Mouse (Mus musculus) megakaryocyte progenitor cell, adult 5-6 weeks (primary cell): Measurements from ENCODE around the gene Bcdin3d. TPM values are rescaled to one million over a fixed set of nuclear protein-coding genes. Genes with fewer than 3 reads are reported as not detected.
"Not testable (repeated sequence)": the region's sequence is repeated elsewhere in the genome, so short reads cannot be mapped to it uniquely, and the experiment has no call there.

Experiments
- ATAC-seq: replicated peaks from 2 replicates; pipeline ENCODE4 v1.8.0; 2016; ENCODE audit warnings: mild to moderate bottlenecking, moderate TSS enrichment, inconsistent platforms; ENCODE audit not compliant: poor library complexity
- total RNA-seq, 2 experiments: library from RNA; stranded (forward) in 1 of 2; stranded (reverse) in 1 of 2; fragments of 157-497, 149-512 nt in 1 of 2; fragments of 200-1000 nt in 1 of 2; gene quantifications; 2 replicates each; pipeline versions ENCODE4 v1.2.3 to v1.2.4; 2015 to 2017

The Bcdin3d gene
- total RNA-seq, 2 experiments from 2014 or later: 3.7 to 5.6 TPM

DNA sequence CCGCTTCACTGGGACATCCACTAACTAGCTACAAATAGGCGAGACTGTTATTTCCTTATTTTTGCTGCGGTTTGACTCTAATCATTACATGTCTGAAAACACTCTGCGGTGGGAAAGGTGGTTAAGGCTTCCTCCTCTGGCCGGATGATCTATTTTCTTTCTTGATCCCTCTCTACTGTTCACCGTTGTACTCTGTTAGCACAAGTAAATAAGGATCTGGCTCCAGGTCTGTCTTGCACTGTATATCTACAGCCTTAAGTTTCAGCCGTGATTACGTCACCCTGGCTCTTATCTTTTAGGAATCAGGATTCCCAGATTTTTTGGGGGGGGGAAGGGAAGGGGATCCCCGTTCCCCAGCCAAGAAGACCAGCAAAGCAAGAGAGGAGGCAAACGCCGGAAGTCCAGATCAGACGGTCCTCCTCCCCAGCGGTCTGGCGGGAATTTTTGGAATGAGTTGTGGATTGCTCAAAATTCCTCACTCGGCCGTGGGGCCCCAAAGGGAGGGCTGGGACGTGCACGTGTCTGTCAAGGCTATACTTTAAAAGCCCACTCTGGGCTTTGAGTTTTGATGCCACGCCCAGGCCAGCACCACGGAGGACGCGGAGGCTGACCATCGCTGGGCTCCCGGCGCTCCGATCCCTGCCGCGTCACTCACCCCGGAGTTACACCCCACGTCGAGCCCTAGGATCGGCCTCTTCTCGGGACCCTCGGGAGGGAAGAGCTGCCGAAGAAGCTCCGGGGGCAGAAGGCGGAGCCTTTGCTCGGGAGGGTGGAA lies 542 bp downstream of the Bcdin3d start:
- ATAC-seq: peak; percentile 45

DNA sequence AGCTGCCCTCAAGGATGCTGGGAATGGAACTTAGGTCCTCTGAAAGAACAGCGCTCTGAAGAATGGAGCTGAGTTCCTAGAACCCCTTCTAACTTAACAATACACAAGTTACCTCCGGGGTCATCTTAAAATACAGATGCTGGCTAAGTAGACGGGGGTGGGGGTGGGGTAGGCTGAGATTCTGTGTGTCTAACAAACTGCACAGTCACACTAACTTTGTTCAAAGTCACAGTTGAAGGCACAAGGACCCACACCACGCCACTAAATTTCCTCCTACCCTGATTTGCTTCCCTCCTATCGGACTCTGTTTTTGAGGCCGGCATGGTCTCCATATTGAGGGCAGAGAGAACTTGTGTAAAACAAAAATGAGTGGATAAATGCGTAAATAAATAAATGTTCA lies 1.6 kb downstream of the Bcdin3d start:
- no peak for ATAC-seq

DNA sequence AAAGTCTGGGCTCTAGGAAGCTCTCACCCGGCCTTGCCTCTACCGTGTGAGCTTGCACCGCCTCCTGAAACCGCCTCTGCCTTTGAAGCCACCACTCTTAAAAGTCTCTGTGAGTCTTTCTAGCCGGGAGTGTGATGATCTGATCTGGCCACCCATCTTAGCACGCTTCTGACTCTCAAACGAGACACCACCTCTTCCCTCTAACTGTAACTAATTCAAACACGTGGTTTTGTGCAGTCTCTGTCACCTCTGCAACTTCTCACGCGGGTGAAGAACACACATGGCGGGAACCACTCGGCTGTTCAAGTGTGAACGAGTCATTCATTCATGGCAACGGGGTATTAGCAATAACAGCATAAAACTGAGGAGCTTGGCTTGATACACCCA lies 2.9 kb downstream of the Bcdin3d start:
- no peak for ATAC-seq

- peak; percentile 24 for ATAC-seq
These were observed 3.4 kb downstream of the Bcdin3d start for GRCm38 (mm10) chr15:99470971-99471676.

GRCm38 (mm10) chr15:99470224-99470761 lies 4.2 kb downstream of the Bcdin3d start:
- ATAC-seq: no peak

- no peak for ATAC-seq
These were observed 4.8 kb downstream of the Bcdin3d start for GRCm38 (mm10) chr15:99469736-99470135.

GRCm38 (mm10) chr15:99469067-99469466 lies 5.5 kb downstream of the Bcdin3d start:
- peak; percentile 77 for ATAC-seq

- no peak for ATAC-seq
These were observed 11.3 kb downstream of the Bcdin3d start for GRCm38 (mm10) chr15:99463194-99463593.

GRCm38 (mm10) chr15:99457606-99458401 lies 16.7 kb downstream of the Bcdin3d start, which contains the start of gene Nckap5l:
Gene Nckap5l, minus strand, starts transcription at chr15:99457748.
- peak; percentile 98 for ATAC-seq

GRCm38 (mm10) chr15:99456963-99457605 lies 17.4 kb downstream of the Bcdin3d start:
- ATAC-seq: peak; percentile 12; the same call in 1 of the 2 replicates

DNA sequence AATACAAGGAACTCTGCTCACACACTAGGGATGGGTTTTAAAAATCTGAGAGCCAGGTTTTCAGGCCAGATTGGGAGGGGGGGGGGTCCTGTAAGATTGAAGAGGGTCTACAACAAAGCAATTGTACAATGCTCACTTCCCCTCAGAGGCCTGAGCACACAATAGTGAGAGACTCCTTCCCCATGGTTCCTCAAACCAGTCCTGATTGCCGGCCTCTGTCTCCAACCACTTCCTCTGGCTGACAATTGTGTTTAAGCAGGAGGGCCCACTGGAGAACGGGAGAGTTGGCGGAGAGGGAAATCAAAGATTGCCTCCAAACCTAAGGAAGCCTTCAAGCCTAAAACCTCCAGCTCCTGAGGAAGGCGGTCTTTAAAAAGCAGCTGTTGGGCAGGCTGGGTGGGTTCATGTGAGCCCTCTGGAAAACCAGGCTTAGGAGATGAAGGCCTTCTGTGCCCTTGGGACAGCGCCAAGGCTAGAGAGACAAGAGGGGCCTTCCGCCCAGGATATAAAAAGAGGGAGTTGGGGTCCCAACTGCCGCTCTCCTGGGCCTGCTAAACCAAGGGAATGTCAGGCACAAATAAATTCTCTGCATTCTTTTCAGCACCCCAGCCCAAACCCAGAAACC lies 18.1 kb downstream of the Bcdin3d start:
- ATAC-seq: peak; percentile 36

DNA sequence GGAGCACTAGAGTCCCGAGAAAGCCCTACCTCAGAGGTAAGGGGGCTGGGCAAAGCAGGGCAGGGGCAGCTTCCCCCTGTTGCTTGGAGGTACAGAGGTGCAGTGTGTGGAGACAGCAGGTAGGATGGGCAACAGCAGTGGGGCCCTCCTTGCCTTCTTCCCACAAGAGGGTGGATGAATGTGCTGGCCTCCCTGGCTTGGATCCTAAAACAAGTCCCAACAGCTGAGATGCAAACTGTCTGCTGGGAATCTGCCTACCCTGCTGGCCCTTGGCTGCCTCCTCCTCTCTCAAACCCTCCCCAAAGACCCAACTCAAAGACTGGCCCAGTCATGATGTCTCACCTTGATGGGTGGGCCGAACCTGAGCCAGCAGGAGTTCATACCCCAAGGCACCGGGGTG lies 19.1 kb downstream of the Bcdin3d start:
- ATAC-seq: no peak

DNA sequence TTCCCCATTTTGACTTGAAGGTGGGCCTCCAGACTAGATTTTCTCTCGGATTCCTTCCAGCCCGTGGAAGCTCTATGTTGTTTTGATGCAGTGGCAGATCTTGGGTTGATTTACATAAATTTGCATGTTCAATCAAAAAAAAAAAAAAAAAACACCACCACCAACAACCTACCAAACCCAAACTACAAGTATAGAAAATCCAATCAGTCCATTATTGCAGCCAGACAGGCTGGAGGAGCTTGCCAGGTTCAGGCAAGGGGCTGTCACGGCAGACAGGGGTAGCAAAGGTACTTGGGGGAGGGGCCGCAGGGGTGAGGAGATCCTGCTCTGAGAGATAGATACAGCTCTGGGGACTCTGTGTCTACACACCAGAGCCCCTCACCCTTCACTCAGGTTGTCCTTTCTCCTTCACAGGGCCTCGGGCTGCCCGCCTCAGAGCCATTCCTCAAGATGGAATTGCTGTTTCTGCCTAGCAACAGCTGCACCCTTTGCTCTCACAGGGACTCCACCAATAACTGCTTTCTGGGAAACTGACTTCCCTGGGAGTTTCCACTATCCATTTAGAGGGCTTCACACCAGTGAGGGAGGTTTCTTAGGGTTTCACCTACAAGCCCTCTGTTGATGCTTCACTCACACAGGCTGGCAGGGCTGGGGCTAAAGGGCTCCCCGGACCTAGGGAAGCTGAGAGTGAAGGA lies 19.8 kb downstream of the Bcdin3d start:
- no peak for ATAC-seq

DNA sequence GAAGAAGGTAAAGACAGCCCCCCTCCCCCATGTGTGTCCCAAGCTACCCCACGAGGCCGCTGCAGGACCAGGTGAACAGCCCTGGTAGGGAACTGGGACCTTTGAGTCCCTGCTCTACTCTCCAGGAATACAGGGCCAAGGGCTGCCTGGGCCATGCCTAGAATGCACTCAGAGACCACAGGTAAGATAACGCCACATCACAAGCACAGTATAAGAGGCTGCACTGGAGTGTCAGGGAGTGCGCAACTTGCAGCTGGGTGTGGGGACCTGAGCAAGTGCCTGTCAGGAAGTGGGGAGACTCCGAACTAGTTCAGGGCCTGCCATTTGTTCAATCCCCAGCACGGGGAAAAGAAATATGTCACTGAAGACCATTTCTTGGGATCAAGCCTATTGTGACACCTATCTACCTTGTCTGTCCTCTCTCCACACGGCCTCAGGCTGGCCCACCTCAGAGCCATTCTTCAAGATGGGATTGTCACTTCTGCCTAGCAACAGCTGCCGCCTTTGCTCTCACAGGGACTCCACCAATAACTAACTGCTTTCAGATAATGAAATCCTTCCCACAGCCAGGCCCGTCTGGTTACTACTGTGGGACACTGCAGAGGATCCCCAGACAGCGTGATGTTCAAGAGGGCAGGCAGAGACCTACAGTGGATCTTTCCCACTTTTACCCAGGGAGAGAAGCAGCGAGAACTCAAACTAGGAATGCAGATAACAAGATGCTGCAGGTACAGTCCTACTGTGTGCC lies 21.2 kb downstream of the Bcdin3d start:
- no peak for ATAC-seq

GRCm38 (mm10) chr15:99449751-99450280 lies 24.7 kb downstream of the Bcdin3d start:
- peak; percentile 61 for ATAC-seq

GRCm38 (mm10) chr15:99449131-99449750 lies 25.3 kb downstream of the Bcdin3d start:
- peak; percentile 69 for ATAC-seq

GRCm38 (mm10) chr15:99446136-99446535 lies 28.4 kb downstream of the Bcdin3d start:
- not testable (repeated sequence) for ATAC-seq

GRCm38 (mm10) chr15:99445567-99445966 lies 29.0 kb downstream of the Bcdin3d start:
- ATAC-seq: no peak
